Mouse (Mus musculus) lung, adult 2 months (tissue): ENCODE results near the gene Tshr. TPM values are rescaled to one million over a fixed set of nuclear protein-coding genes. Genes with fewer than 3 reads are reported as not detected.
"Not testable (repeated sequence)": the region's sequence is repeated elsewhere in the genome, so short reads cannot be mapped to it uniquely, and the experiment has no call there.

Experiments used
- DNase-seq: peaks from one replicate; pipeline ENCODE4 v3.0.0; 2022
- H3K4me1 ChIP-seq: fragments of 200-500 bp; 2 replicates; pipeline ENCODE4 v1.6.1; 2011; ENCODE audit warnings: low read length; ENCODE audit not compliant: control insufficient read depth, insufficient read depth
- H3K4me3 ChIP-seq: fragments of 200-500 bp; replicated peaks from 2 replicates; pipeline ENCODE3; 2011; ENCODE audit warnings: low read depth, mild to moderate bottlenecking, control low read depth, low read length; ENCODE audit errors: extremely low read depth
- CTCF ChIP-seq: fragments of 200-500 bp; IDR thresholded peaks from 2 replicates; pipeline ENCODE4 v1.5.1; 2011; ENCODE audit warnings: mild to moderate bottlenecking, low read length, control low read depth; ENCODE audit not compliant: insufficient read depth
- POLR2A ChIP-seq: fragments of 200-500 bp; IDR thresholded peaks from 2 replicates; pipeline ENCODE4 v1.6.1; 2011; ENCODE audit warnings: low read depth, mild to moderate bottlenecking, control low read depth, low read length, borderline replicate concordance; ENCODE audit errors: extremely low read depth
- WGBS: fragments of 180-500 bp; shearing (Covaris S2); methylation state at CpG from one replicate; pipeline ENCODE4 v1.1.7; 2018; 5-methylcytosine and 5-hydroxymethylcytosine counted together
- polyA plus RNA-seq: library from polyadenylated mRNA; depleted of rRNA; stranded (reverse); fragments of >200 nt; gene quantifications from 2 replicates; pipeline ENCODE4 v1.2.3, GENCODE M21; 2012

Tshr gene
- polyA plus RNA-seq, 1 experiment = 0.90 TPM

- TF ChIP-seq CTCF = no peak
- TF ChIP-seq POLR2A = no peak
- H3K4me1 ChIP-seq = peaks cover 20% of the 10 kb centered on the region
- H3K4me3 ChIP-seq = no peak overlapping the region
- no peak for DNase-seq
- WGBS = 82% methylated on average over 6 of the region's 6 CpGs
Observed at GRCm38 (mm10) chr12:91583409-91583808, 199.0 kb downstream of the Tshr start.

GRCm38 (mm10) chr12:91585206-91585605, 200.8 kb downstream of the Tshr start:
- TF ChIP-seq POLR2A = no peak
- no peak for TF ChIP-seq CTCF
- H3K4me3 ChIP-seq = no peak overlapping the region
- no peak for DNase-seq
- peaks cover 20% of the 10 kb centered on the region for H3K4me1 ChIP-seq
- WGBS = 73% methylated on average over 3 of the region's 3 CpGs

GRCm38 (mm10) chr12:91585815-91586214, 201.5 kb downstream of the Tshr start:
- not testable (repeated sequence) for H3K4me3 ChIP-seq, DNase-seq
- WGBS = 92% methylated on average over 4 of the region's 4 CpGs
- H3K4me1 ChIP-seq = peaks cover 19% of the 10 kb centered on the region

- Histone ChIP-seq H3K4me3 (no peak overlapping the region), H3K4me1 (peaks cover 10% of the 10 kb centered on the region)
- TF ChIP-seq CTCF (no peak), POLR2A (no peak)
- no peak for DNase-seq
- WGBS = 67% methylated on average over 3 of the region's 3 CpGs
Observed at GRCm38 (mm10) chr12:91587077-91587476, 202.7 kb downstream of the Tshr start.

GRCm38 (mm10) chr12:91587491-91588033, 203.2 kb downstream of the Tshr start:
- no peak for DNase-seq
- 11% methylated on average over 5 of the region's 5 CpGs for WGBS
- peaks cover 7% of the 10 kb centered on the region for H3K4me1 ChIP-seq
- H3K4me3 ChIP-seq = peak overlapping the region; percentile 19
- TF ChIP-seq POLR2A (no peak), CTCF (no peak)

- WGBS = under 1% methylated on average over 32 of the region's 32 CpGs
- H3K4me1 ChIP-seq = peaks cover 4% of the 10 kb centered on the region
- DNase-seq = peak; percentile 92
- H3K4me3 ChIP-seq = peak overlapping the region; percentile 98
- TF ChIP-seq POLR2A = peak; percentile 95
- no peak for TF ChIP-seq CTCF
Observed at GRCm38 (mm10) chr12:91588176-91588669, 203.9 kb downstream of the Tshr start.

GRCm38 (mm10) chr12:91588670-91589541, 204.5 kb downstream of the Tshr start:
- DNase-seq = peak; percentile 68
- H3K4me3 ChIP-seq = peak overlapping the region; percentile 98
- H3K4me1 ChIP-seq = peaks cover 4% of the 10 kb centered on the region
- WGBS = under 1% methylated on average over 75 of the region's 83 CpGs
- TF ChIP-seq POLR2A (no peak), CTCF (no peak)

- H3K4me1 ChIP-seq = peaks cover 4% of the 10 kb centered on the region
- 0% methylated on average over 11 of the region's 11 CpGs for WGBS
- H3K4me3 ChIP-seq = peak overlapping the region; percentile 98
- TF ChIP-seq CTCF (no peak), POLR2A (no peak)
- no peak for DNase-seq
Observed at GRCm38 (mm10) chr12:91589542-91589846, 205.1 kb downstream of the Tshr start.

- WGBS = under 1% methylated on average over 88 of the region's 99 CpGs
- H3K4me3 ChIP-seq = peak within 1 kb of the TSS; percentile 98
- H3K4me1 ChIP-seq = peaks cover 3% of the 10 kb centered on the region
- peak; percentile 100 for TF ChIP-seq POLR2A
- no peak for TF ChIP-seq CTCF
- peak; percentile 95 for DNase-seq
Observed at GRCm38 (mm10) chr12:91589847-91590690, 205.7 kb downstream of the Tshr start, which contains the start of gene Gtf2a1. TSS of gene Gtf2a1 (minus strand) at chr12:91590487.
